Mouse (Mus musculus) lung, embryonic 14.5 days (tissue): Measurements from ENCODE around the gene Comp. TPM values are rescaled to one million over a fixed set of nuclear protein-coding genes. Genes with fewer than 3 reads are reported as not detected.

Experiments
- ATAC-seq: fragments of 200-750 bp; cut with Nextera tagmentation; 2 replicates; pipeline ENCODE4 v1.8.0; 2017; ENCODE audit warnings: mild to moderate bottlenecking, moderate TSS enrichment, moderate library complexity; ENCODE audit not compliant: insufficient read depth
- DNase-seq: peaks from one replicate; pipeline ENCODE4 v3.0.0-alpha.2; 2015
- H3K27ac ChIP-seq: fragments of 300-500 bp; sonication (generic); 2 replicates; pipeline ENCODE4 v1.5.1; 2014; ENCODE audit warnings: low read depth, mild to moderate bottlenecking, moderate library complexity
- H3K27me3 ChIP-seq: fragments of 300-500 bp; sonication (generic); 2 replicates; pipeline ENCODE4 v1.6.1; 2014; ENCODE audit warnings: low read length, control low read depth; ENCODE audit not compliant: insufficient read depth
- H3K36me3 ChIP-seq: fragments of 300-500 bp; sonication (generic); 2 replicates; pipeline ENCODE4 v1.6.1; 2014; ENCODE audit warnings: control low read depth; ENCODE audit not compliant: insufficient read depth
- H3K4me1 ChIP-seq: fragments of 300-500 bp; sonication (generic); 2 replicates; pipeline ENCODE4 v1.6.1; 2014; ENCODE audit warnings: antibody characterized with exemption, control low read depth; ENCODE audit not compliant: insufficient read depth
- H3K4me2 ChIP-seq: fragments of 300-500 bp; sonication (generic); 2 replicates; pipeline ENCODE4 v1.6.1; 2014; ENCODE audit warnings: mild to moderate bottlenecking
- H3K4me3 ChIP-seq: fragments of 300-500 bp; sonication (generic); 2 replicates; pipeline ENCODE4 v1.5.1; 2014; ENCODE audit warnings: low read depth, low read length
- H3K9ac ChIP-seq: fragments of 300-500 bp; sonication (generic); 2 replicates; pipeline ENCODE4 v1.6.1; 2014
- H3K9me3 ChIP-seq: fragments of 300-500 bp; sonication (generic); 2 replicates; pipeline ENCODE4 v1.6.1; 2016; ENCODE audit warnings: low read depth, low read length, control low read depth
- CTCF ChIP-seq: IDR thresholded peaks from 2 replicates; pipeline ENCODE4 v1.5.1; 2016; ENCODE audit warnings: antibody characterized with exemption, low read depth
- WGBS: fragments of 180-500 bp; shearing (Covaris S2); extraction: QIAGEN DNeasy Blood & Tissue Kit; methylation state at CpG from one replicate; pipeline ENCODE4 v1.1.7; 2014; 5-methylcytosine and 5-hydroxymethylcytosine counted together
- polyA plus RNA-seq: library from polyadenylated mRNA; unstranded; fragments of >200 nt; fragmentation: Nextera tagmentation; extraction: Ambion mirVana; gene quantifications from 2 replicates; pipeline ENCODE4 v1.2.1, GENCODE M21; 2014

Gene Comp
- polyA plus RNA-seq, 1 experiment from 2014 or later: 0.53 TPM

DNA sequence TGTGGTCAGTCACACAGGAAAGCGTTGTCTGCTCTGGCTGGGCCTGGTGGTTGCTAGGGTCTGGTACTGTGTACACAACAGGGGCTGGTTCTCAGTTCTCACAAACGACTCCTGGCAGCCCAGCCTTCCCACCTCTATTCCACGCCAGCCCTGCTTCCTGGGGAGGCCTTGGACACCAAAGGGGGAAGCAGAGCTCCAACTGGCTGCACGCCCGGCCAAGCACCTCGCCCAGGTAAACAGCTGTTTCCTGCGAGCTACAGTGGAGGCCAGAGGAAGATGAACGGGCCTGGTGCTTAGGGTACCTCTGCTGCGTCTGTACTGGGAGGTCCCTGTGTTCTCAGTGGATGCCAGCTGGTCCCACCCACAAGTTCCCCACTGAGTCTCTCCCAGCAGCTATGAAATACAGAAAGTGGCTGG, 36.1 kb downstream of the Comp start:
- peak; percentile 51 for DNase-seq
- Histone ChIP-seq H3K27ac (peak overlapping the region; percentile 71), H3K4me3 (no peak overlapping the region), H3K9ac (no peak overlapping the region), H3K27me3 (no peaks in the 10 kb centered on the region), H3K4me2 (no peak overlapping the region; the same call in 1 of the 2 replicates), H3K9me3 (no peaks in the 10 kb centered on the region), H3K4me1 (peaks cover 6% of the 10 kb centered on the region), H3K36me3 (0 out of 2 replicates have a peak, but pooled peaks cover 6% of the 10 kb centered on the region)
- peak; percentile 57; the same call in 1 of the 2 replicates for ATAC-seq
- WGBS: 25% methylated on average over 9 of the region's 9 CpGs
- no peak for TF ChIP-seq CTCF

DNA sequence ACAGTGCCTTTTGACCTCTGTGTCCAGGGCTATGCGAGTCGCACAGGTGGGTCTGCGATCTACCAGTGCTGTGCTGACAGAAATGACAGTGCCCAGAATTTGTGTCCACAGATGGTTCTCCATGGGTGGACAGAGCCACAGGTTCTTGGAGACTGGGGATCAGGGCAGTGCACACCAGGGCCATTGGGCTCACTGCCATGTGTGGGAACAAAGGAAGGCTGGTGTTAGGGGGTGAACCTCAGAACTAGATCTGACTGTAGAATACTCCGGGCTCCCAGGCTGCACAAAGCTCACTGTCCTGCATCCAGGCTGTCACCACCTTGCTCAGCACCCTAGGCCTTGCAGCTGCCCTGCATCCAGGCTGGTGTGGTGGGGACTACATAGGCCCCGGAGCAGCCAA, 36.9 kb downstream of the Comp start:
- TF ChIP-seq CTCF: no peak
- Histone ChIP-seq H3K4me2 (no peak overlapping the region), H3K4me3 (no peak overlapping the region), H3K9me3 (no peaks in the 10 kb centered on the region), H3K9ac (no peak overlapping the region), H3K36me3 (0 out of 2 replicates have a peak, but pooled peaks cover 2% of the 10 kb centered on the region), H3K27me3 (no peaks in the 10 kb centered on the region), H3K4me1 (peaks cover 6% of the 10 kb centered on the region), H3K27ac (no peak overlapping the region)
- no peak for ATAC-seq
- WGBS: 88% methylated on average over 5 of the region's 5 CpGs
- DNase-seq: no peak

DNA sequence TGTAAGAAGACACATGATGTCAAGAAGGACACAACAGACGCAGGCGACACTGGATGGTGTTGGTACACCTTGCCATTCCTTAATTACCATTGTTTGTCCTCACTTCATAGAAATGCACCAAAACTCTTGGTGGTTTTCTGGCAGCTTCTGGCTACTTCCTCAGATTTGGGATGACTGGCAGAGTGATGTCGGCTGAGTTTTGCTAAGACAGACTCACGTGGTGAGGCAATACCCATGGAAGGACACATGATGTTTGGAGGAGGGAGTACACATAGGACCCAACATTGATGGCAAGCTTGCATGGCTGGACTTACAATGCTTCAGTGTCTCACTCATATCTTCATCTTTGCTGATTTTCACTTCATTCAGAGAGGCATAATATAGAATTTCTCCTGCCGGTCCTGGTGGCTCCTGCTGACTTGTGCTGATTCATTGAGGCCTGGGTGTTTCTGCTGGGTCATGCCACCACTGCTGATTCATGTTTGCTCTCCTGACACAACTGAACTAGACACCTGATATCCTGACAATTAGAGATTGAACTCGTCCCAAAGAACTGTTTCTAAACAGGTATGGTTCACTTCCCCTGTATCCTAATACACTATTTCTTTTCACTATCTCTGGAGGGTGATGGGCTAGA, 41.1 kb downstream of the Comp start:
- ATAC-seq: no peak
- H3K27ac ChIP-seq: 0 out of 2 replicates have a peak overlapping the region, but pooled peaks have one; percentile 0
- no peaks in the 10 kb centered on the region for H3K27me3 ChIP-seq
- DNase-seq: no peak
- WGBS: 78% methylated on average over 6 of the region's 6 CpGs
- H3K9ac ChIP-seq: no peak overlapping the region
- no peak for TF ChIP-seq CTCF
- H3K4me3 ChIP-seq: no peak overlapping the region
- H3K9me3 ChIP-seq: no peaks in the 10 kb centered on the region
- no peaks in the 10 kb centered on the region for H3K36me3 ChIP-seq
- no peak overlapping the region for H3K4me2 ChIP-seq
- H3K4me1 ChIP-seq: peaks cover 20% of the 10 kb centered on the region; the same call in 1 of the 2 replicates

DNA sequence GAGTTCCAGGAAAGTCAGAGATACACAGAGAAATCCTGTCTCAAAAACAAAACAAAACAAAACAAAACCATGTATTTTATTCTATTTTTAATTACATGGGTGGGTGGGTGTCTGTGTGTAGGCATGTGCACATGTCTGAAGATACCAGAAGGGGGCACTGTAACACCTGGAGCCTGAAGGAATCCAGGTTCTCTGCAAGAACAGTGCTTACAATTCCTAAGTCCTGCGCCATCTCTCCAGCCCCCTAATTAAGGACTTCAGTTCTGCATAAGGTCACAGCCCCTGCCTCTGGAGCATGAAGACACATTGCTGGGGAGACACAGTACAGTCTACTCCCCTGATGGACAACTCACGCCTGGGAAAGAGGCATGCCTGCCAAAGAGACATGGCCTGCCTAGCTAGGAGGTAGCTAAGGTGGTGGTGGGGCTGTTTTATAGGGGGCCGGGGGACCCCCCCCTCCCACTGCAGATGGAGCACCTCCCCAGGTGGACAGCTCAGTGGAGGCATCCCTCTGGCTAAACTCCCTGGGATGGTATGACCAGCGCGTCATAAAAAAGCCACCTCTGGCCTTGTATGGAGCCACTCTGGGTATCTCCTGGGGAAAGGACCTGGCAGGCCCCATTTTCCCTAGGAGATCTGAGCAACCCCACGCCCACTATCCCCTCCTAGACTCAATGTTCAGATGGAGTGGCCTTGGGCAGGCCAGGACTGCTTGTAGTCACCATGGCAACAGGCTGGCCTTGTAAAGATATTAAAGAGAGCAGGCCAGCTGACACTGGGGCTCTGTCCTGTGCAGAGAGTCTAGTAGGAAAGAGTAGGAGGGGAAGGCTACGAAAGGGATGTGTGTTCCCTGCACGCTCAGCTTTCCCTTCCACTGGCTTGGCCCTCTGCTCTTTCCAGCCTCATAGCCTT, 42.4 kb downstream of the Comp start:
- Histone ChIP-seq H3K27ac (no peak overlapping the region), H3K27me3 (no peaks in the 10 kb centered on the region), H3K4me3 (no peak overlapping the region), H3K4me2 (no peak overlapping the region), H3K36me3 (no peaks in the 10 kb centered on the region), H3K4me1 (peaks cover 21% of the 10 kb centered on the region; the same call in 1 of the 2 replicates), H3K9ac (no peak overlapping the region), H3K9me3 (no peaks in the 10 kb centered on the region)
- DNase-seq (peak; percentile 76), ATAC-seq (peak; percentile 39)
- 70% methylated on average over 8 of the region's 8 CpGs for WGBS
- peak; percentile 70 for TF ChIP-seq CTCF

DNA sequence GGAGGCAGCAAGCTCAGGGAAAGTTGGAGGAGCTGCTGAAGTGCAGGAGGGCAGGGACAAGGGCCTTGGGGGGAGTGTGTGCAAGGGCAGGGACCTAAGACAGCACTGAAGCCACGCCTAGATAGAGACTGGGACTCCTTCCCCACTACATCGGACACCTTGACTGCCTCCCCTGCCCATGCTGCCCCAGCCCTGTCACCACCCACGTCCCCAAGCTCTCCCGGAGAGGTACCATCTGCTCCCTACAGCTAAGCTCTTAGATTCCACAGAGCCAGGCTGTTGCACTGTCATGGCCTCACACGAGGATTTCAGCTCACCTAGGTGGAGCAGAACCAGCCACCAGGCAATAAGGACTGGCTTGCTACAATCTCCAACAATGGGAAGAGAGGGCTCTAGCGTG, 43.6 kb downstream of the Comp start:
- Histone ChIP-seq H3K4me2 (no peak overlapping the region), H3K4me1 (peaks cover 21% of the 10 kb centered on the region; the same call in 1 of the 2 replicates), H3K4me3 (no peak overlapping the region), H3K27ac (no peak overlapping the region), H3K9me3 (no peaks in the 10 kb centered on the region), H3K36me3 (no peaks in the 10 kb centered on the region), H3K27me3 (no peaks in the 10 kb centered on the region), H3K9ac (no peak overlapping the region)
- no peak for ATAC-seq
- WGBS: 49% methylated on average over 6 of the region's 6 CpGs
- DNase-seq: no peak
- TF ChIP-seq CTCF: no peak

DNA sequence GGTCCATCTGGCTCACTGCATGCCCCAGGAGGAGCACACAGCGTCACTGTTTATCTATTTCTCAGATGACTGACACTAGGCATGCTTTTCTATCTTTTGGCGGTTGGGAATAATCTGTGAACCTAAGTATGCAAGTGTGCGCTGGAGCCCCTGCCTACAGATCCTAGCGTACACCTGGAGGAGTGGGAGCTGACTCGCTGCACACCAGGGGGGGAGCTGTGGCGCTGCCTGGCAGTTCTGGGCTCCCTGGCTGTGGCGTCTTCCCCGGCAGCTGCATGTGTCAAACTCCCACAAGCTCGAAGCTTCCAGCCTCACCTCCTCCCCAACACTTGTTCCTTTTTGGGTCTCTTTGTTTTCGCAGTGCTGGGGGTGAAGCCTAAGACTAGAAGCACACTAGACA, 44.6 kb downstream of the Comp start:
- H3K4me1 ChIP-seq: peaks cover 21% of the 10 kb centered on the region; the same call in 1 of the 2 replicates
- DNase-seq: no peak
- no peak overlapping the region for H3K27ac ChIP-seq

DNA sequence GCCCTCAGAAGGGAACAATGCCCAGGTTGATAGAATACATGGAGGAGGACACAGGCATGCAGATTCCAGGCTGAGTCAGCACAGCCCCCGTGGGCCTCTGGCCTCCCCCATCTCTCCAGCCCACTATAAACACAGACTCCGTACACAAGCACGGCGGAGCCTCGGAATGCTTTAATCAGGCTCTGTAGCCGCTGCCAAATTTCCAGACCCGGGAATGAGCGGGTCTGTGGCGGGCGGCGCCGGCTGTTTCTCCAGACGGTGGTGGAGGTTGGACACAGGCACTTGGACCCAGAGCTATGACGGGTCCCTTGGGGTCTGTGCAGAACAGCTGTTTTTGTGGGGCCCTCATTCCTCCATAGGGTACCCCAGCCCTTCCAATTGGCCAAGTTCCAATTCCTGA, 45.6 kb downstream of the Comp start:
- ATAC-seq: peak; percentile 76
- H3K4me2 ChIP-seq: 0 out of 2 replicates have a peak overlapping the region, but pooled peaks have one; percentile 12
- 21% methylated on average over 14 of the region's 14 CpGs for WGBS

More for the DNA sequence above, 44.6 kb downstream of the Comp start:
- no peaks in the 10 kb centered on the region for H3K9me3 ChIP-seq
- no peak overlapping the region for H3K9ac ChIP-seq
- H3K27me3 ChIP-seq: no peaks in the 10 kb centered on the region
- 0 out of 2 replicates have a peak overlapping the region, but pooled peaks have one; percentile 1 for H3K4me2 ChIP-seq
- WGBS: 28% methylated on average over 10 of the region's 10 CpGs
- 0 out of 2 replicates have a peak, but pooled peaks have one; percentile 16 for TF ChIP-seq CTCF
- H3K4me3 ChIP-seq: no peak overlapping the region
- H3K36me3 ChIP-seq: no peaks in the 10 kb centered on the region
- ATAC-seq: no peak

More for the DNA sequence above, 45.6 kb downstream of the Comp start:
- Histone ChIP-seq H3K9me3 (no peaks in the 10 kb centered on the region), H3K27me3 (no peaks in the 10 kb centered on the region), H3K27ac (no peak overlapping the region; the same call in 1 of the 2 replicates), H3K36me3 (no peaks in the 10 kb centered on the region), H3K4me1 (peaks cover 21% of the 10 kb centered on the region; the same call in 1 of the 2 replicates), H3K4me3 (no peak overlapping the region), H3K9ac (no peak overlapping the region)
- DNase-seq: peak; percentile 91
- TF ChIP-seq CTCF: no peak
